Mouse (Mus musculus) embryonic facial prominence, embryonic 13.5 days (tissue): ENCODE data around the gene Ergic3. TPM values are rescaled to one million over a fixed set of nuclear protein-coding genes. Genes with fewer than 3 reads are reported as not detected.

Experiments
- ATAC-seq: fragments of 200-750 bp; cut with Nextera tagmentation; 2 replicates; pipeline ENCODE4 v1.8.0; 2017; ENCODE audit warnings: low read depth; ENCODE audit not compliant: insufficient number of reproducible peaks, insufficient read depth, low FRiP score, low TSS enrichment
- H3K27ac ChIP-seq: fragments of 300-500 bp; sonication (generic); 2 replicates; pipeline ENCODE4 v1.5.1; 2015; ENCODE audit warnings: moderate library complexity, mild to moderate bottlenecking, inconsistent platforms
- H3K27me3 ChIP-seq: fragments of 300-500 bp; sonication (generic); 2 replicates; pipeline ENCODE4 v1.6.1; 2015; ENCODE audit warnings: mild to moderate bottlenecking, inconsistent platforms
- H3K36me3 ChIP-seq: fragments of 300-500 bp; sonication (generic); 2 replicates; pipeline ENCODE4 v1.6.1; 2015; ENCODE audit warnings: mild to moderate bottlenecking, inconsistent platforms
- H3K4me1 ChIP-seq: fragments of 300-500 bp; sonication (generic); 2 replicates; pipeline ENCODE4 v1.6.1; 2015; ENCODE audit warnings: inconsistent platforms
- H3K4me2 ChIP-seq: fragments of 300-500 bp; sonication (generic); 2 replicates; pipeline ENCODE4 v1.6.1; 2015; ENCODE audit warnings: moderate library complexity, mild to moderate bottlenecking, inconsistent platforms
- H3K4me3 ChIP-seq: fragments of 300-500 bp; sonication (generic); 2 replicates; pipeline ENCODE4 v1.5.1; 2015; ENCODE audit warnings: mild to moderate bottlenecking, inconsistent platforms
- H3K9ac ChIP-seq: fragments of 300-500 bp; sonication (generic); 2 replicates; pipeline ENCODE4 v1.6.1; 2015; ENCODE audit warnings: mild to moderate bottlenecking, inconsistent platforms
- H3K9me3 ChIP-seq: fragments of 300-500 bp; sonication (generic); 2 replicates; pipeline ENCODE4 v1.6.1; 2016; ENCODE audit warnings: inconsistent platforms
- WGBS: fragments of 180-500 bp; shearing (Covaris S2); methylation state at CpG from one replicate; pipeline ENCODE4 v1.1.7; 2015; ENCODE audit warnings: mixed read lengths; 5-methylcytosine and 5-hydroxymethylcytosine counted together
- polyA plus RNA-seq: library from polyadenylated mRNA; unstranded; fragments of >200 nt; fragmentation: Nextera tagmentation; extraction: Ambion mirVana; gene quantifications from 2 replicates; pipeline ENCODE4 v1.2.1, GENCODE M21; 2015

The Ergic3 gene
- polyA plus RNA-seq, 1 experiment from 2014 or later: 224 TPM

DNA sequence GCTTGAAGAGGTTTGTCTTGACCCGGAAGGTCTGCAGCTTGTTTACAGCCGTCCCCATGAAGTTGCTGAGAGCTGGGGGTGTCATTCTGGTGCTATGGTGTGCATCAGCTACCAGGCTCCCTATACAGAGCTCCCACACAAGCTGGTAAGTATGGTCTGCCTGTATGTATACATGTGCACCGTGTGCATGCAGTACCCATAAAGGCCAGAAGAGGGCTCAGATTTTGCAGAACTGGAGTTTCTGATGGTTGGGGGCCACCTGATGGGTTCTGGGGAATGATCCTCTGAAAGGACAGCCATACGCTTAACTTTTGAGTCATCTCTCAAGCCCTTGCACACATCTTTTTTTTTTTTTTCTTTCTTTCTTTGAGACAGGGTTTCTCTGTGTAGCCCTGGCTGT lies 2.5 kb upstream of the Ergic3 start:
- WGBS: 87% methylated on average over 4 of the region's 4 CpGs
- H3K27ac ChIP-seq: no peak overlapping the region
- peaks cover 19% of the 10 kb centered on the region for H3K36me3 ChIP-seq
- H3K4me1 ChIP-seq: peaks cover 10% of the 10 kb centered on the region
- no peak for ATAC-seq
- no peak overlapping the region for H3K4me3 ChIP-seq
- H3K4me2 ChIP-seq: no peak overlapping the region
- H3K9me3 ChIP-seq: no peaks in the 10 kb centered on the region
- no peak overlapping the region for H3K9ac ChIP-seq
- H3K27me3 ChIP-seq: no peaks in the 10 kb centered on the region

DNA sequence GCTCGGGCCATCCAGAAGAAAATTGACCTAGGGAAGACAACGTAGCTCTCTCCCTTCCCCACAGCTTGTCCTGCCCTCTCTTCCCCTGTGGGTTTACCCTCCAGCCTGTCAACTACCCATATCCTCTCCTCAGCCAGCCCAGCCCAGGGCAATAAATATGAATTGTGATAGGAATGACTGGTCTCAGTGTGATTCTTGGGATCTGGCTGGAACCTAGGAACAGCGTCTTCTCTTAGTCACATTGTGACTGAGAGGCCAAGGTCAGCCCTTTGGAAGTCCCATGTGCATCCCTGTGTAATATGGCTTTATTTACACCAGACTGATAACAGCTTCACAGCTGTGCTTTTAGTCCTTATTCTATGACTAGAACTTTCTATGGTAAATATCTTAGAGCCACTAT lies 10.3 kb downstream of the Ergic3 start:
- no peak overlapping the region for H3K27ac ChIP-seq
- peaks cover 74% of the 10 kb centered on the region for H3K36me3 ChIP-seq
- no peaks in the 10 kb centered on the region for H3K4me1 ChIP-seq
- 85% methylated on average over 3 of the region's 3 CpGs for WGBS
- no peak overlapping the region for H3K9ac ChIP-seq
- no peak overlapping the region for H3K4me2 ChIP-seq
- no peaks in the 10 kb centered on the region for H3K27me3 ChIP-seq
- H3K9me3 ChIP-seq: no peaks in the 10 kb centered on the region
- H3K4me3 ChIP-seq: no peak overlapping the region
- ATAC-seq: no peak

DNA sequence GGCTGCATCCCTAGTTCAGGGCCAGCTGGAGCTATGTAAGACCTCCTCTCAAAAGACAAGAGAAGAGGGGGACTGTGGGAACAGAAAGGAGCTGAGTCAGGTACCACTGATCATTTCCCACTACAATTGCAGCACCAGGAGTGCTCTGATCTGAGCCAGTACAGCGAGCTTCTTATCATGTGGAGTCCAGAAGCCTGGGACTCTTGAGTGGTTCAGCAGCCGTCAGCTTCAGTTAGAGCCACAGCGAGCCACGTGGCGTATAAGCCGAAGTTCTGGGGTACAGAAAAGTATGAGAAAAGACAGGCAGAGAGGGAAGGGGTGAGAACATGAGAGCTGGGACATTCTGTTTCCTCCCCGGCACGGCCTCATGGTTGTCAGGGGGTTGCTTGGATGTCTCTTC lies 13.4 kb downstream of the Ergic3 start:
- H3K4me2 ChIP-seq: no peak overlapping the region
- H3K9ac ChIP-seq: no peak overlapping the region
- no peaks in the 10 kb centered on the region for H3K4me1 ChIP-seq
- H3K27ac ChIP-seq: no peak overlapping the region
- no peaks in the 10 kb centered on the region for H3K9me3 ChIP-seq
- H3K36me3 ChIP-seq: peaks cover 43% of the 10 kb centered on the region
- ATAC-seq: no peak
- no peak overlapping the region for H3K4me3 ChIP-seq
- 82% methylated on average over 8 of the region's 8 CpGs for WGBS
- no peaks in the 10 kb centered on the region for H3K27me3 ChIP-seq

DNA sequence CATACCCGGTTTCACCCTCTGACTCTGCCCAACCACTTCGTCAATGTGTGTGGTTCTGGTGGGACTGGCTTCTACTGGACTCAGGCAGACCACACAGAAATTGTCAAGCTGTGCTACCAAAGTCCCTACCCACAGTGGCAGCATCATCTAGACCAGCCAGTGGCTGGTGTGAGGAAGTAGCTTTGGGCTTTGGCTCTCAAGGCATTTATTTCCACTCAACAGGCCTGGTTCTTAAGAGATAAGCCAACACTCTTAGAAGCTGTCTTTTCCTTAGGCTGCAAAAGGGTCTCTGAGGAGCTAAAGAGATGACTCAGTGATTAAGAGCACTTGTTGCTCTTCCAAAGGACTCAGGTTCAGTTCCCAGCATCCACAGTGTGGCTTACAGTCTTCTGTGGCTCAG lies 13.9 kb downstream of the Ergic3 start:
- Histone ChIP-seq H3K4me3 (no peak overlapping the region), H3K27me3 (no peaks in the 10 kb centered on the region), H3K36me3 (peaks cover 38% of the 10 kb centered on the region), H3K27ac (no peak overlapping the region), H3K4me1 (no peaks in the 10 kb centered on the region), H3K9ac (no peak overlapping the region), H3K9me3 (no peaks in the 10 kb centered on the region), H3K4me2 (no peak overlapping the region)
- WGBS: 75% methylated on average over 2 of the region's 2 CpGs
- no peak for ATAC-seq

DNA sequence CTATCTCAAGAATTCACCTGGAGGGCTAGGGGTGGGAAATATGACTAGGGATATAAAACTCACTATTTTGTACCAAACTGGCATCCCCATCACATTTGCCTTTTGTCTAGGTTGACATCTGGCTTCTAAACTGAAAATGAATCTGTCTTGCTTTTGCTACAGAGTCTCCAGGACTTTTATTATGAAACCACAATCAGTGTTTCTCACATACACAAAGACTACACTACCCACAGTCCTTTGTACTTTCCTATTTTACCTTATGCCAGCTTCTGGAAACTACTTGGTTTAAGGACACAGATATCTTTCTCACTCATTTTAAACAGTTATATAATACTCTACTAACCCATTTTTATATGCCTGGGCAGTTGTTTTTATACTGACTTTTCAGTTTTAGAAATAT lies 17.6 kb downstream of the Ergic3 start:
- no peak overlapping the region for H3K4me2 ChIP-seq
- no peaks in the 10 kb centered on the region for H3K9me3 ChIP-seq
- no peak overlapping the region for H3K4me3 ChIP-seq
- H3K27ac ChIP-seq: no peak overlapping the region
- no peaks in the 10 kb centered on the region for H3K4me1 ChIP-seq
- ATAC-seq: no peak
- no peaks in the 10 kb centered on the region for H3K27me3 ChIP-seq
- peaks cover 3% of the 10 kb centered on the region; the same call in 1 of the 2 replicates for H3K36me3 ChIP-seq
- no peak overlapping the region for H3K9ac ChIP-seq

DNA sequence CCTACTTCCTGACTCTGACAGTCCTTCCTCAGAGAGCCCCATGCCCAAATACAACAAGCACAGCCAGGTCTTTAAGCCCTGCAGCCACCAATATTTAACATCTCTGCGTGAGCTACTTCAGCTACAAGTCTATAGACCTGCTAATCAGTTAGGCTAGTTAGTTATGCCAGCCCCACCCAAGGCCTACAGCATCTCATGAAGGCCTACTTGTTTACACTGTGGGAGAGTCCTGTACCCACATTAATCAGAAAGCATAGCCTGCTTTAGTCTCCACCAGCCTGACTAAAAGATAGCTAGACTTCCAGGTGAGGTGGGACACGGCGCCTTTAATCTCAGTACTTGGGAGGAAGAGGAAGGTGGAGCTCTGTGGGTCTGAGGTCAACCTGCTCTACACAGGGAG lies 31.5 kb downstream of the Ergic3 start:
- H3K27me3 ChIP-seq: no peaks in the 10 kb centered on the region
- no peaks in the 10 kb centered on the region for H3K4me1 ChIP-seq
- H3K36me3 ChIP-seq: no peaks in the 10 kb centered on the region
- H3K4me3 ChIP-seq: no peak overlapping the region
- no peak overlapping the region for H3K27ac ChIP-seq
- no peaks in the 10 kb centered on the region for H3K9me3 ChIP-seq
- no peak for ATAC-seq
- no peak overlapping the region for H3K4me2 ChIP-seq
- 89% methylated on average over 3 of the region's 3 CpGs for WGBS
- H3K9ac ChIP-seq: no peak overlapping the region

DNA sequence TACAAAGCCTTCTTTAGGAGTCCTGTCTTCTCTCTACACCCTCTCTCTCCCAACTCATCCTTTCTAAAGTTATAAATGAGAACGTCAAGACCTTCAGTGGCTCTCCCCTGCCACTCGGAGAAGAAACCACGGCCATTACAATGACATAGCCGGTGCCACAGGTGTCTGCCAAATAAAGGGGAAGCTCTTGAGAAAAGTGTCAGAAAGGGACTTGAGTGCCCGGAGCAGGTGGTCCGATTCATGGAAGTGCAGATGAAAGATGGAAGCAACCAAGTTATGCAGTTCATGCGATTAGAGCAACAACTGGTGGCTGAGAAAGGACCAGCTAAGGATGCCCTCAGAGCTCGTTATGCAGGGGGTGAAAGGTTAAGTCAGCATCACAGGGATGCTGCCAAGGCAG lies 35.1 kb downstream of the Ergic3 start:
- Histone ChIP-seq H3K4me3 (no peak overlapping the region), H3K9me3 (no peaks in the 10 kb centered on the region), H3K36me3 (no peaks in the 10 kb centered on the region), H3K27me3 (peaks cover 10% of the 10 kb centered on the region), H3K27ac (no peak overlapping the region), H3K4me2 (no peak overlapping the region), H3K4me1 (0 out of 2 replicates have a peak, but pooled peaks cover 2% of the 10 kb centered on the region), H3K9ac (no peak overlapping the region)
- 84% methylated on average over 8 of the region's 8 CpGs for WGBS
- ATAC-seq: no peak

DNA sequence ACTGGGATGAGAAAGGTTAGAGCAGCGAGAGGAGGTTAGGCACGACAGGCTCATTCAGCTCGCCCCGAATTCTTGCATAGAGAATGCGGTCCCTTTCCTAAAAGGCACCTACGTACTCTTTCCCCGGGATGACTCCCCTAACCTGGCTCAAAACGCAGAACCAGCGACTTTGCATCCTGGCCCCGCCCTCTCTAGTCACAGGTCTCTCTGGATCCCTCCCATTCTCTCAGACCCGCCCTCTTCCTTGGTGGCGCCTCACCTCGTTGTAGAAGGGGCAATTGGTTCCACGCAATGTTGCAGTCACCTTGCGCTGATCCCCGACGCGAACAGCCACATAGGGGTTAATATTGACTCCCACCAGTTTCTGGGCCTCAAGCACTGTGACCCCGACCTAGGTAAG lies 40.1 kb downstream of the Ergic3 start:
- H3K4me3 ChIP-seq: peak overlapping the region; percentile 20

DNA sequence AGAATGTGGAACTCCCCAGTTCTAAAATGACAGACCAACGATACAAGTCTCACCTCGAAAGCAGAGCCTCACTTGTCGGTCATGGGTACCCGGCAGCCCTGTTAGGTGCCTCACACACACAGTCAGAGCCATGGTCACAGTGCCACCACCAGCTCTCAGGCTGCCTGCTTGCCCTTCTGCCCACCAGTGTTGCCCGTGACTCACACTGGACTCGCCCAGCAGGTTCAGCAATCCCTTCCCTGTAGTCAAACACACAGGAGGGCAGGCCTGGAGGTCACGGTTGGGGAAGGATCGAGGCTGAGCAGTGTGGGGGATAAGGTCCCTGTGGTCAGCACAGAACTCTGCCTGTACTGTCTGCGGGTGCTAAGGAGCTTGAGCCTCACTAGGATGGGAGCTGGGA lies 45.0 kb downstream of the Ergic3 start, which contains the start of gene Fer1l4:
Fer1l4 (minus strand) TSS at position 132 of the 400 bp plus-strand sequence.
- WGBS: 73% methylated on average over 9 of the region's 9 CpGs
- H3K4me3 ChIP-seq: no peak within 1 kb of the TSS
- no peak within 1 kb of the TSS for H3K9ac ChIP-seq
- peaks cover 3% of the 10 kb centered on the region; the same call in 1 of the 2 replicates for H3K4me1 ChIP-seq
- ATAC-seq: no peak
- H3K27me3 ChIP-seq: peaks cover 9% of the 10 kb centered on the region; the same call in 1 of the 2 replicates
- no peak within 1 kb of the TSS for H3K27ac ChIP-seq
- no peaks in the 10 kb centered on the region for H3K36me3 ChIP-seq
- H3K9me3 ChIP-seq: no peaks in the 10 kb centered on the region
- H3K4me2 ChIP-seq: no peak within 1 kb of the TSS

More for the DNA sequence above, 40.1 kb downstream of the Ergic3 start:
- peaks cover 4% of the 10 kb centered on the region; the same call in 1 of the 2 replicates for H3K4me1 ChIP-seq
- 4% methylated on average over 19 of the region's 19 CpGs for WGBS
- no peaks in the 10 kb centered on the region for H3K9me3 ChIP-seq
- H3K27me3 ChIP-seq: peaks cover 16% of the 10 kb centered on the region
- H3K4me2 ChIP-seq: peak overlapping the region; percentile 50
- H3K9ac ChIP-seq: peak overlapping the region; percentile 56
- no peaks in the 10 kb centered on the region for H3K36me3 ChIP-seq
- no peak for ATAC-seq
- no peak overlapping the region for H3K27ac ChIP-seq

DNA sequence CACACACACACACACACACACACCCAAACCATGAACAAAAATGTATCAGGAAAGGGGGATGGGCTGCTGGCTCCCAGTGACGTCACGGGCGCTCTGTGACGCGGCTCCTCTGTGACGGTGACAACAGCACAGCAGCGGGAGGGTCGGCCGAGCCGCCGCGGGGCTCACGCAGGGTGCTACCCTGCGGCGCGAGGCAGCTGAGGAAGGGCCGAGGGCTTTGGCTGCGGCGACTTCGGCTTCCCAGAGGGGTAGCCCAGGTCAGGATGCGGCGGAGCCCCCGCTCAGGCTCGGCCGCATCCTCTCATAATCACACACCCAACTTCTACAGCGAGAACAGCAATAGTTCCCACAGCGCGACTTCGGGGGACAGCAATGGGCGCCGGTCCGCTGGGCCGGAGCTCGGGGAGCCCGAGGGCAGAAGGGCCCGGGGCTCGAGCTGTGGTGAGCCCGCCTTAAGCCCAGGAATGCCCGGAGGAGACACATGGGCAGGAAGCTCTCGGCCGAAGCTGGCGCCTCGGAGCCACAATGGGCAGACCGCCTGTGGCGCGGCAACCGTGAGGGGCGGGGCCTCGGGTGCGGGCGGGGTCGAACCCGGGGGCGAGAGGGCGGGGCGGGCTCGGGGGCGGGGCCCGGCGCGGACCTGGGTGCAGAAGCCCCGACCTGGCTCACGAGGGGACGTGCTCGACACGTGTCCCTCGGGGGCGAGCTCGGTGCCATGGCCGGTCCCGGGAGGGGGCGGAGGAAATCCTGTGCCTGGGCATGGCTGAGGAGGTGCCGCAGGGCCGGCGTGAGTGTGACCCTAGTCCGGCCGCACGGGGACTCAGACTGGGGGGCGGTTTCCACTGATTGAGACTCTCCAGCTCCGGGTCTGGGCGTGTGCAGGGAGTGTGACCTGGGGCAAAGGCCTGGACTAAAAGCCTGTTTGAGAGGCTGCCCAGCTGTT lies 57.5 kb downstream of the Ergic3 start, which contains the start of gene Spag4:
Spag4 (plus strand) TSS at position 77 of the 943 bp plus-strand sequence.
- peak within 1 kb of the TSS; percentile 94 for H3K4me2 ChIP-seq
- H3K36me3 ChIP-seq: peaks cover 24% of the 10 kb centered on the region
- WGBS: under 1% methylated on average over 66 of the region's 81 CpGs
- peaks cover 9% of the 10 kb centered on the region for H3K4me1 ChIP-seq
- peak; percentile 66 for ATAC-seq
- H3K4me3 ChIP-seq: peak within 1 kb of the TSS; percentile 72
- H3K9ac ChIP-seq: peak within 1 kb of the TSS; percentile 87
- no peaks in the 10 kb centered on the region for H3K27me3 ChIP-seq
- no peaks in the 10 kb centered on the region for H3K9me3 ChIP-seq
- H3K27ac ChIP-seq: peak within 1 kb of the TSS; percentile 82

DNA sequence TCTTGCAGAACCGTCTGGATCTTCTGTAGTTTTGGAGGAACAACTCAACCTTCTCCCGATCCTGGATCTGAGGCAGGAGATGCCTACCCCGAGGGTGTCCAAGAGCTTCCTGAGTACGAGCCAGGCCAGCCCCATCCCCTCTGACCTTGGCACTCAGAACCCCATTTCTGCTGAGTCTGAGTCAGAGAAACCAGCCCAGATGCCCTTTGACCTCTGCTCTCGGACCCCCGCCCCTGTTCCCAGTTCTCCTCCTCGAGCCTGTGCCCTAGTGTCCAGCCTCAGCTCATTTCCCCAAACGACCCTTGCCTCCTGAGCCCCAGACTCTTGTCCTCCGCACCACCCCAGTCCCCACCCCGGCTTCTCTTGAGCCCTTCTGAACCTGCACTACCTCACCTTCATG lies 58.3 kb downstream of the Ergic3 start:
- 19% methylated on average over 10 of the region's 10 CpGs for WGBS
- Histone ChIP-seq H3K4me1 (peaks cover 9% of the 10 kb centered on the region), H3K4me2 (peak overlapping the region; percentile 94), H3K4me3 (peak overlapping the region; percentile 72), H3K9me3 (no peaks in the 10 kb centered on the region), H3K27ac (0 out of 2 replicates have a peak overlapping the region, but pooled peaks have one; percentile 7), H3K36me3 (peaks cover 31% of the 10 kb centered on the region), H3K9ac (peak overlapping the region; percentile 87), H3K27me3 (no peaks in the 10 kb centered on the region)
- no peak for ATAC-seq
